Mouse (Mus musculus) layer of hippocampus, adult 9-10 months (tissue): ENCODE data around the gene Skint1.
"Not testable (repeated sequence)": the region's sequence is repeated elsewhere in the genome, so short reads cannot be mapped to it uniquely, and the experiment has no call there.

ENCODE experiments used
- DNase-seq: peaks from one replicate; pipeline ENCODE4 v3.0.0; 2022; ENCODE audit warnings: low spot score

Gene Skint1

GRCm38 (mm10) chr4:112005969-112006368, at the start of gene Skint1:
Gene Skint1, plus strand, starts transcription at chr4:112006269.
- DNase-seq, result no peak

GRCm38 (mm10) chr4:111961309-111961708, 44.8 kb upstream of the Skint1 start:
- DNase-seq, result no peak

DNA sequence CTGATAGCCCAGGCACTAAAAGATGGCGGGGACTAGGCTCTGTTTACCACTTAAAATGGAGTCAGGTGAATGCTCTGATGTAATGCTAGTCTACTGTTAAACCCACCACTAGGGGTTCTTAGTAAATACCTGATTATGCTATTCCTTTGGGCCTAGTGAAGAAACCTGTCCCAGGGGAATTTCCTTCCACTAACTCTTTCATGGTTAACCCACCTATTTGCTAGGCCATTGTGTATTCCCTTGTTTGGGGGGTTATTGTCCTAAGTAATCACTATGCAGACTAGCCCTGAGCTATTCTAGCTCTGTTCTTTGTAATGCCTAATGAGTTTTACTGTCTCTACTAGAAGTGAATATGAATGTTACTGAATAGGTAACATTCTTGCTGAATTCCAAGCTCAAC, 42.8 kb upstream of the Skint1 start:
- not testable (repeated sequence) for DNase-seq

DNA sequence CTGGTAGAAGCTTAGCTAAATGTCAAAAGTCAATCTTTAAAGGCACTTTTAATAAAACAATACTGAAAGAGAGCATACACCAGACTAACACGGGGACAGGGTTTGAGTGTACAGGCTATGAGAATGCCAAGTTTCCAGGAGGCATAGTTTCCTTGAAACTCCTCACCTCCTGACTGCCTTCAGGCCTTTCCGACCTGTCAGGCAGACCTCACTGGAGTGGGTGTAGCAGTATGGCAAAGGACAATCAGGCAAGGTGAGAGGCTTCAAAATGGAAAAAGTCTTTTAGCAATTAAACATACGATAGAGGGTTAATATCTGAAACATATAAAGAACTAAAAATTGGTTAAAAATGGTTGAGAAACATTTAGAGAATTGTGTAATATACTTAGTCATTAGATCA, 42.4 kb upstream of the Skint1 start:
- no peak for DNase-seq

- DNase-seq, result no peak
Observed at GRCm38 (mm10) chr4:111972623-111973022, 33.4 kb upstream of the Skint1 start, which contains the start of gene Skint7. Gene Skint7, plus strand, starts transcription at chr4:111972923.

- DNase-seq, result no peak
Observed at GRCm38 (mm10) chr4:112071716-112072115, 65.6 kb downstream of the Skint1 start, which contains the start of gene Skint4. Gene Skint4, plus strand, starts transcription at chr4:112072016.
